Mouse (Mus musculus) forebrain, embryonic 14.5 days (tissue): ENCODE measurements around the gene Defb18. TPM values are rescaled to one million over a fixed set of nuclear protein-coding genes. Genes with fewer than 3 reads are reported as not detected.
"Not testable (repeated sequence)": the region's sequence is repeated elsewhere in the genome, so short reads cannot be mapped to it uniquely, and the experiment has no call there.

ENCODE experiments used
- ATAC-seq: fragments of 200-750 bp; cut with Nextera tagmentation; 2 replicates; pipeline ENCODE4 v1.8.0; 2017; ENCODE audit warnings: mild to moderate bottlenecking, moderate library complexity
- DNase-seq: peaks from one replicate; pipeline ENCODE4 v3.0.0-alpha.2; 2015; ENCODE audit warnings: low spot score
- H3K27ac ChIP-seq: fragments of 300-500 bp; sonication (generic); 2 replicates; pipeline ENCODE4 v1.5.1; 2014; ENCODE audit warnings: low read depth, mild to moderate bottlenecking, control low read depth, low read length, moderate library complexity
- H3K27me3 ChIP-seq: fragments of 300-500 bp; sonication (generic); replicated peaks from 2 replicates; pipeline ENCODE4 v1.6.1; 2014; ENCODE audit warnings: low read length, control low read depth, mixed read lengths; ENCODE audit not compliant: control insufficient read depth, insufficient read depth
- H3K36me3 ChIP-seq: fragments of 300-500 bp; sonication (generic); 2 replicates; pipeline ENCODE4 v1.6.1; 2014; ENCODE audit warnings: low read length, control low read depth; ENCODE audit not compliant: control insufficient read depth, insufficient read depth
- H3K4me1 ChIP-seq: fragments of 300-500 bp; sonication (generic); 2 replicates; pipeline ENCODE4 v1.6.1; 2014; ENCODE audit warnings: antibody characterized with exemption, low read length, control low read depth; ENCODE audit not compliant: control insufficient read depth, insufficient read depth
- H3K4me2 ChIP-seq: fragments of 300-500 bp; sonication (generic); 2 replicates; pipeline ENCODE4 v1.6.1; 2014; ENCODE audit warnings: mild to moderate bottlenecking, control low read depth, low read length
- H3K4me3 ChIP-seq: fragments of 300-500 bp; sonication (generic); 2 replicates; pipeline ENCODE4 v1.5.1; 2014; ENCODE audit warnings: low read depth, low read length, control low read depth
- H3K9ac ChIP-seq: fragments of 300-500 bp; sonication (generic); 2 replicates; pipeline ENCODE4 v1.6.1; 2014; ENCODE audit warnings: mild to moderate bottlenecking, low read length, control low read depth, moderate library complexity
- H3K9me3 ChIP-seq: fragments of 300-500 bp; sonication (generic); replicated peaks from 2 replicates; pipeline ENCODE4 v1.6.1; 2016; ENCODE audit warnings: low read length, control low read depth, mixed read lengths; ENCODE audit not compliant: control insufficient read depth
- WGBS: fragments of 180-500 bp; shearing (Covaris S2); extraction: QIAGEN DNeasy Blood & Tissue Kit; methylation state at CpG from one replicate; pipeline ENCODE4 v1.1.7; 2014; 5-methylcytosine and 5-hydroxymethylcytosine counted together
- polyA plus RNA-seq: library from polyadenylated mRNA; unstranded; fragments of >200 nt; fragmentation: Nextera tagmentation; extraction: Ambion mirVana; gene quantifications from 2 replicates; pipeline ENCODE4 v1.2.1, GENCODE M21; 2014

Defb18 gene
- not detected in 2 replicates for polyA plus RNA-seq

DNA sequence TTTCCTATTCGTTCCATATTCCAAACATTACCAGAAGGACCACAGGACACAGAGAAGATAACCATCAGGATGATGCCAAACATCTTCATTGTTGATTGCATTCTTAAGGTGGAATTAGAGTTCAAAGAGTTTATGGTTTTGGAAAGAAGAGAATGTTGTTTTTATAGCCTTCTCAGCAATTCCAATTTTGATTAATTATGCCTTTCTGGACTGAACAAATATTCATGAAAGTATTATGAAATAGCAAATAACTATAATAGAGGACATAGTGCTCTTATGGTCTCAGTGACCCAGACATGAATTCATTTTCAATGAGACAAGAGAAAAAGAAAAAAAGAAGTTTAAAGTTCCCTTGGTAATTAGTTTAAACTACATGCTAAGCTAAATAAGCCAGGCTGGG is at the start of gene Defb18:
Gene Defb18 (minus strand): TSS at position 101 of the 400 bp plus-strand sequence.
- 67% methylated on average over 1 of the region's 1 CpGs for WGBS
- no peaks in the 10 kb centered on the region for H3K4me1 ChIP-seq
- no peak for DNase-seq
- no peaks in the 10 kb centered on the region for H3K27me3 ChIP-seq
- H3K9ac ChIP-seq, result no peak within 1 kb of the TSS
- H3K4me2 ChIP-seq, result no peak within 1 kb of the TSS
- ATAC-seq, result no peak
- H3K9me3 ChIP-seq, result no peaks in the 10 kb centered on the region
- no peaks in the 10 kb centered on the region for H3K36me3 ChIP-seq
- no peak within 1 kb of the TSS for H3K4me3 ChIP-seq
- H3K27ac ChIP-seq, result no peak within 1 kb of the TSS

DNA sequence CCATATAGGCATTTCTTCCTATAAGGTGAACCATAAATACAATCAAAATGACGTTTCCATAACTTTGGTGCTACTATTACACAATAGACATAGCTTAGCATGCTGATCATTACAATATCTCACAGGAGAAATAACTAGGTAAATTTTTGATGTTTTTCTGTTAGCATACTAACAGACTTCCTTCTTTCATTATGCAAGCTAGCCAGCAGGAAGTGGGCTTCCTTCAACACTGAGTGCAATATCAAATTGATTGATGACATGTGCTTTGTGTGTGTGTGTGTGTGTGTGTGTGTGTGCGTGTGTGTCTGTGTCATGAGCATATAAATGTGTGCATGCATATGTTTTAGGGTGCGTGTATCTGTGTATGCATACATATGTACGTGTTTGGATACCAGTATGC is 33.9 kb upstream of the Defb18 start:
- H3K4me1 ChIP-seq, result no peaks in the 10 kb centered on the region
- DNase-seq (no peak), ATAC-seq (no peak)
- no peaks in the 10 kb centered on the region for H3K9me3 ChIP-seq
- H3K27ac ChIP-seq, result no peak overlapping the region
- no peak overlapping the region for H3K4me2 ChIP-seq
- H3K27me3 ChIP-seq, result no peaks in the 10 kb centered on the region
- H3K9ac ChIP-seq, result no peak overlapping the region
- WGBS, result 91% methylated on average over 4 of the region's 4 CpGs
- H3K36me3 ChIP-seq, result no peaks in the 10 kb centered on the region
- H3K4me3 ChIP-seq, result no peak overlapping the region

DNA sequence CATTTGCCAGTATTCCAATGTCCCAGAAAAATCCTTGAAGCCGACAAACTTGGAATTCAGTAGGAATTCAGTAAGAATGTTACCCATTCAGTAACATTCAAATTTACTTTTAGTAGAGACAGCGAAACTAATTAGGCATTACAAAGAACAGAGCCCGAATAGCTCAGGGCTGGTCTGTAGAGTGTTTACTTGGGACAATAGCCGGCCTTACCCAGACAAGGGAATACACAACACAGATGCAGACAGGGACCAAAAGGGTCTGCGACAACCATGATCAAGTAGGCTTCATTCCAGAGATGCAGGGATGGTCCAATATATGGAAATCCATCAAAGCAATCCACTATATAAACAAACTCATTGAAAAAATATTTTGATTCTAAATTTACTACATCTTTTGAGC is 31.6 kb upstream of the Defb18 start:
- ATAC-seq, result no peak
- H3K27me3 ChIP-seq, result no peaks in the 10 kb centered on the region
- no peak overlapping the region for H3K27ac ChIP-seq
- H3K4me3 ChIP-seq, result no peak overlapping the region
- DNase-seq, result no peak
- WGBS, result 47% methylated on average over 5 of the region's 5 CpGs
- H3K9me3 ChIP-seq, result no peaks in the 10 kb centered on the region
- H3K9ac ChIP-seq, result no peak overlapping the region
- no peaks in the 10 kb centered on the region for H3K36me3 ChIP-seq
- no peak overlapping the region for H3K4me2 ChIP-seq
- H3K4me1 ChIP-seq, result no peaks in the 10 kb centered on the region

DNA sequence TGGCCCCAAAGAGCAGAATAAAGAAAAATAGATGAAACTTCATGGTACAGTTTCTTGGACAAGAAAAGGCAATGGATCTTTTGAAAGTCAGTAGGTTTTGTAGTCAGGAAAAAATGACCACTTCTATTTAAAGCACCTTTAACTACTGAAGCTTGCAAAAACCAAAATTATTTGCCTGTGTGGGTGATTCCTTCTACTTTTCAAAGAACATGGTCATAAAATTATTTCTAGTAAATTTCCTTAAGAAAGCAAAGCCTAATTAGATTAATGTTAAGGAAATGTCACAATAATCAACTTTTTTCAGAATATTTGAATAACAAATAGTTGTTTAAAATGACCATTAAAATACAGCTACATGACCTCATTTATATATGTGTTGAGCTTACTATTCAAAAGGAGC is 27.8 kb upstream of the Defb18 start, which contains the start of gene Defb41:
Gene Defb41 (minus strand): TSS at position 101 of the 400 bp plus-strand sequence.
- Histone ChIP-seq H3K27me3 (no peaks in the 10 kb centered on the region), H3K9ac (no peak within 1 kb of the TSS), H3K4me1 (no peaks in the 10 kb centered on the region), H3K4me3 (no peak within 1 kb of the TSS), H3K9me3 (no peaks in the 10 kb centered on the region), H3K4me2 (no peak within 1 kb of the TSS), H3K27ac (no peak within 1 kb of the TSS), H3K36me3 (no peaks in the 10 kb centered on the region)
- DNase-seq (no peak), ATAC-seq (no peak)

DNA sequence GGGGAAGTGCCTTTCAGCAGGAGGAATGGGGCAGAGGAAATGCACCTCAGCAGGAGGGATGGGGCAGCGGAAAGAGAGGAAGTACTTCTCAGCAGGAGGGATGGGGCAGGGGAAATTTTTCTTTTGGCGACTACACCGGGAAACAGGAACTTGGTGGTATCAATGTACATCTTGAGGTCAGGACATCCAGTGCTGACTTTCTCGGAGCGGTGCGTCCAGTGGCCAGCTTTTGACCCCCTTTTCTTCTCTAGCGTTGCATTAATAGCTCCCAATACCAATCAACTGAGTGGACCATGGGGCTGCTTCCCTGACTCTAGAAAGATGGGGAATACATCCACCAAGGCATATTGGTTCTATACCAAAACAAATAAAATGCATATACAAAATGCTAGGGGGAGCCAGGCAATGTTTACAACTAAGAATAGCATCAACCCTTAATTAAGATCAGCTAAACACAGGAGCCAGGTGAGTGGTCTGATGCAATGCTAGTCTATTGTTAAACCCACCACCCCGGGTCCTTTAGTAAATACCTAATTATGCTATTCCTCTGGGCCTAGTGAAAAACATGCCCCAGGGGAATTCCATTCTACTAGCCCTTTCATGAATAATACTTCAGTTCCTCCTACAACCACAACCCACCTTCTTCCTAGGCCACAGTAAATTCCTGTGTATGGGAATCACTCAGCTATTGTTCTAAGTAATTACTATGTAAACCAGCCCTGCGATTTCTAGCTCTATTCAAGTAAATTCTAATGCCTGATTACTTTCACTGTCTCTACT is 8.7 kb upstream of the Defb18 start:
- not testable (repeated sequence) for ATAC-seq, DNase-seq, H3K36me3 ChIP-seq, H3K27me3 ChIP-seq, H3K4me1 ChIP-seq, H3K4me3 ChIP-seq, H3K4me2 ChIP-seq, H3K27ac ChIP-seq, H3K9ac ChIP-seq, H3K9me3 ChIP-seq
- 82% methylated on average over 9 of the region's 9 CpGs for WGBS

DNA sequence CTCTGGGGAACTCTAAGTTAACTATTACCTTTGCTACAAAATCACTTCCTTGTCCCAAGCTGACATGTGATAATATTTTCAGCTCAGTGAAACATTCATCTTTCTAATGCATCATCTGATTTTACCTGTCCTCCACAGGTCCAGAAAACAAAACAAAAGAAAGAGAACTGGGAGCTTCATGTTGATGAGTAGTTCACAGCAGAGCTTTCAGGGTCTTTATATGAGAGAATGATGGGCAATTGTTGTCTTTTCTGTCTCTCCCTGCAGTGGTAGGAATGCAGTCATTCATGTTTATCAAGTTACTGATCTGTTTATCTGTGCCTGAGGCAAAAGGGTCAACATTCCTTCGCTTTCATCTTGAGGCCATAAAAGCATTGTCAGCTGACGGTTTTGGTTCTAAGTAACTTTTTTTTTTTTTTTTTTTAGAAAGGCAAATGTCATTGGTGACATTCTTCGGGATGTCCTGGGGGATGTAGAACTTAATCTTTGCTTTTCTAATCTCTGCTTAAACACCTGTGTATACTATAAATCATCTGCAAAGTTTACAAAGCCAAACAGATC is 13.8 kb downstream of the Defb18 start:
- Histone ChIP-seq H3K36me3 (no peaks in the 10 kb centered on the region), H3K9me3 (no peaks in the 10 kb centered on the region), H3K4me1 (no peaks in the 10 kb centered on the region), H3K27ac (no peak overlapping the region), H3K4me2 (no peak overlapping the region), H3K4me3 (no peak overlapping the region), H3K27me3 (no peaks in the 10 kb centered on the region), H3K9ac (no peak overlapping the region)
- DNase-seq, result no peak
- ATAC-seq, result no peak
- WGBS, result 60% methylated on average over 3 of the region's 3 CpGs

DNA sequence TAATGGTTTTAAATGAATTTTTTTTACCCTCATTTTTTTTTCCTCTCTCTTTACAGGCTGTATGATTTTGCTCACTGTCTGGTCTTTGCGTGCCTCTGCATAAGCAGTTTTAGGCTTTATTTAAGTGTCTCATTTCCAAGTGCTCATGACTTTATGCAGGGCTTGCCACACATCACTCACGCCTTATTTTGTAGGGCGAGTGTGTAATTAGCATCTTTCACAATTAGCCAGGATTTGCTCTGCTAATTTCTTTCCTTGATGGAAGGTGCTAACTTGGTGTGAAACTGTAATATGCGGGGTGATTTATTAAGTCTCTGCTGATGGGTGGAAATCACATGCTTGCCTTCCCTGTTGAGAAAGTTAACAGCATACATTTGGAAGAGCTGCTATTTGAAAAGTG is 45.5 kb downstream of the Defb18 start:
- 4% methylated on average over 4 of the region's 4 CpGs for WGBS
- Histone ChIP-seq H3K9ac (no peak overlapping the region), H3K27me3 (no peaks in the 10 kb centered on the region), H3K4me3 (no peak overlapping the region), H3K27ac (peak overlapping the region; percentile 61; the same call in 1 of the 2 replicates), H3K9me3 (no peaks in the 10 kb centered on the region), H3K4me2 (no peak overlapping the region), H3K4me1 (peaks cover 10% of the 10 kb centered on the region), H3K36me3 (no peaks in the 10 kb centered on the region)
- DNase-seq, result peak; percentile 87
- ATAC-seq, result peak; percentile 84

DNA sequence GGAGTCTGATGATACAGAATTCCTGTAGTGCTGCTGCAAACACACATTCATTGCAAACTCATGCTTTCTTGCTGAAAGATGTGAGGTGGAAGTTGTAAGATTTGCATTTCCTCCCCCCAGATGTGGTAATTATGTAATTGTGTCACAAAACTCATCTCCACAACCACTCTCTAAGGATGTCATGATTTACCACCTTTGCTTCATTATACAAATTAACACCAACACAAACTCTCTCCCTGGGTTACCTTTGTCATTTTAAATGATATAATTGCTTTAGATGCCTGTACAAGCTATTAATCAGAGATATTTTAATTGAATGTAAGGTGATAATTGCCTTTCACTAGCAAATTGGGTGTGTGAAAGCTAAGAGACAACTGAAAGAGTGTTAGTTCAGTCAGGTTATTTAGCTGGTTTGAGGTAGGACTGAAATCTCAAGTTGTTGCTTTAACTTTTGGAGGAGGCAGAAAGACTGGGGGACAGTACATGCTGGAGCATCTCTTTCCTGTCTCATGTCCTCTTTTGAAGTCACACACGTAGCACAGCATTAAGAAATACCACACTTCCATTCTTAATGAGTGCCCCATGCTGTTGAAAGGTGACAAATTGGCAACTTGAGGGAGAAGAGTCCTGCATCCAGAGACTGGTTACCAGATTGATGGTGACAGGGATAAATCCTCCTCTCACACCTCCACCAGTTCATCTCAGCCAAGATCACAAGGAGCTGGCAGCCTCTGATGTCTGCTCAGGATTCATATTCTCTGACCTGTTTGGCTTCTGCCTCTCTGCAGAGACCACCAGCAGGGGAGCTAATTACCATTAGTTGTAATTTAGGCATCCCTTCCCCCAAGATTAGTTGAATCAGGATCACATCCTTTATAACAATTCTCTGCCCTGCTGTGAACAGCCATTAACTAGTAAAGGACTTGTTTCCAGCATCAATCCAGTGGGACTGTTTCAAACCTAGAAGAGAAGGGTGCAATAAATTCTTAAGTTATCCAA is 46.2 kb downstream of the Defb18 start:
- peak; percentile 76 for DNase-seq
- H3K9me3 ChIP-seq, result no peaks in the 10 kb centered on the region
- peak; percentile 82 for ATAC-seq
- no peak overlapping the region for H3K4me2 ChIP-seq
- H3K4me3 ChIP-seq, result no peak overlapping the region
- H3K27me3 ChIP-seq, result no peaks in the 10 kb centered on the region
- H3K36me3 ChIP-seq, result no peaks in the 10 kb centered on the region
- peak overlapping the region; percentile 61; the same call in 1 of the 2 replicates for H3K27ac ChIP-seq
- 9% methylated on average over 1 of the region's 1 CpGs for WGBS
- H3K4me1 ChIP-seq, result peaks cover 10% of the 10 kb centered on the region
- H3K9ac ChIP-seq, result no peak overlapping the region
